Mouse (Mus musculus) liver, adult 10 weeks (tissue): Measurements from ENCODE around the gene Plcz1. TPM values are rescaled to one million over a fixed set of nuclear protein-coding genes. Genes with fewer than 3 reads are reported as not detected.

ENCODE experiments used
- polyA plus RNA-seq: library from polyadenylated mRNA; stranded (reverse); fragments of 350-450 nt; fragmentation: Illumina TruSeq; extraction: RNeasy Lipid Tissue Mini Kit (QIAGEN cat#74804); gene quantifications from one replicate; pipeline ENCODE4 v1.2.3, GENCODE M21; 2014; ENCODE audit warnings: low read depth, low replicate concordance

Plcz1 gene
- polyA plus RNA-seq, result not detected

GRCm38 (mm10) chr6:140041357-140041756 lies at the start of gene Plcz1:
Plcz1 (minus strand) TSS chr6:140041457.

GRCm38 (mm10) chr6:140040952-140041351 lies 305 bp downstream of the Plcz1 start, which contains the start of gene Capza3:
Capza3 (plus strand) TSS chr6:140041252.

Other genes with a start within 250 kb of the Plcz1 start
- not detected for gene Capza3, start 205 bp downstream of the Plcz1 start, polyA plus RNA-seq